Mouse (Mus musculus) G1E (cell line): ENCODE measurements around the gene Exoc6. TPM values are rescaled to one million over a fixed set of nuclear protein-coding genes. Genes with fewer than 3 reads are reported as not detected.

Experiments used
- ATAC-seq: 2 replicates; pipeline ENCODE4 v1.8.0; 2016; ENCODE audit warnings: mild to moderate bottlenecking; ENCODE audit not compliant: insufficient number of reproducible peaks, poor library complexity, low FRiP score, severe bottlenecking; ENCODE audit errors: extremely low read depth
- DNase-seq: peaks from one replicate; pipeline ENCODE4 v3.0.0; 2012; ENCODE audit warnings: low spot score
- H3K27me3 ChIP-seq: 2 replicates; pipeline ENCODE4 v1.6.1; 2012; ENCODE audit warnings: mild to moderate bottlenecking, low read length, inconsistent platforms; ENCODE audit not compliant: insufficient read depth
- H3K36me3 ChIP-seq: replicated peaks from 2 replicates; pipeline ENCODE3; 2012; ENCODE audit warnings: mild to moderate bottlenecking, inconsistent platforms
- H3K4me1 ChIP-seq: 2 replicates; pipeline ENCODE4 v1.6.1; 2012; ENCODE audit warnings: low read depth, low read length, inconsistent platforms, mixed read lengths; ENCODE audit not compliant: insufficient read depth
- H3K4me3 ChIP-seq: 2 replicates; pipeline ENCODE4 v1.5.1; 2012; ENCODE audit warnings: low read depth, mild to moderate bottlenecking, inconsistent platforms, low read length, moderate library complexity, mixed read lengths
- H3K9me3 ChIP-seq: replicated peaks from 2 replicates; pipeline ENCODE4 v1.6.1; 2012; ENCODE audit warnings: inconsistent platforms
- CTCF ChIP-seq: IDR thresholded peaks from 2 replicates; pipeline ENCODE4 v1.5.1; 2012; ENCODE audit warnings: low read depth, low read length, inconsistent platforms, mixed read lengths
- GATA1 ChIP-seq: IDR thresholded peaks from 2 replicates; pipeline ENCODE4 v1.6.1; 2012; ENCODE audit warnings: borderline replicate concordance, low read length, inconsistent platforms, mixed read lengths
- GATA2 ChIP-seq: IDR thresholded peaks from 2 replicates; pipeline ENCODE4 v1.6.1; 2012; ENCODE audit warnings: low read depth, low read length, inconsistent platforms, borderline replicate concordance
- POLR2AphosphoS5 ChIP-seq: IDR thresholded peaks from 2 replicates; pipeline ENCODE4 v1.6.1; 2012; ENCODE audit warnings: low read depth, low read length, inconsistent platforms; ENCODE audit not compliant: insufficient replicate concordance
- TAL1 ChIP-seq: conservative IDR thresholded peaks from 2 replicates; pipeline ENCODE4 v1.6.1; 2012; ENCODE audit warnings: low read depth, low read length, inconsistent platforms, mixed read lengths
- polyA plus RNA-seq: library from polyadenylated mRNA; stranded (reverse); fragments of >175 nt; gene quantifications from 2 replicates; pipeline ENCODE4 v1.2.3, GENCODE M21; 2012
- total RNA-seq, 2 experiments: library from RNA; stranded (forward) in 1 of 2; stranded (reverse) in 1 of 2; fragments of 200-1000 nt in 1 of 2; fragments of >200 nt in 1 of 2; fragmentation: Nextera tagmentation in 1 of 2; gene quantifications; 2 replicates each; pipeline ENCODE4 v1.2.3; 2014 to 2017

Exoc6 gene
- total and polyA plus RNA-seq, 3 experiments = 26.0 to 117 (median 92.8) TPM

DNA sequence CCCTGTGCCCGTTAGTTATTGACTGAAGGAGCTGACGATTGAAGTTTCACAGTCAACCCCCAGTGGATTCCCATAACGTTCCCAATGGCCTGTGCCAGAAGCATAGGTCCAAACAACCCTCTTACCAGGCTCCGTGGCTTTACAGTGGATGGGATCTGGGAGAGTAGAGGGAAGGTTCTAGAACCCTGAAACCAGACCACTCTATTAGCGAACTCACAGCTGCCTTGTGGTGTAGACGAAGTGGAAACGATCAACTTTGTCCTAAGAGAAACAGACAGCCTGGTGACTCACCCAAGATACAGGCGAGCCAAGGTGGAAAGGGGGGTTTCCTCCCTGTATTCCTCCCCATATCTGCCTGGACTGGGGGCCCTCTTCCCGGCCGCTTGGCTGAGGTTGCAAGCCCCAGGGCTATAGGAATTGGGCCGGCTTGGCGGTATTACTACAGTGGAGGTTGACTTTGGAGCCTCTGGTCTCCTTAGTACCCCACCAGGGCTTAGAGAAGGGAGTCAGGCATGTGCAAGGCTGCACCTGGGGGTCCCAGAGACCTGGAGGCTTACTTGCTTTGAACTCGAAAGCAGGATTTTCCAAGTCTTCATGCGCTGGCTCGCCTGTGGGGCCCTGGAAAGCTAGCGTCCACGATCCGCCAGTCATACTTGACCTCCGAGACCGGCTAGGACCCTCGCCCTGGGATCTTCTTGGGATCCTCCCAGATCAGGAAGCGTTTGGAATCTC is 146.6 kb downstream of the Exoc6 start:
- Histone ChIP-seq H3K4me3 (no peak overlapping the region), H3K9me3 (peaks cover 38% of the 10 kb centered on the region), H3K36me3 (peaks cover 61% of the 10 kb centered on the region), H3K27me3 (peaks cover 17% of the 10 kb centered on the region; the same call in 1 of the 2 replicates), H3K4me1 (peaks cover under 1% of the 10 kb centered on the region)
- TF ChIP-seq TAL1 (no peak), CTCF (no peak), POLR2AphosphoS5 (no peak), GATA2 (no peak), GATA1 (no peak)
- DNase-seq (no peak), ATAC-seq (no peak)

- TF ChIP-seq TAL1 = no peak
- no peak for TF ChIP-seq GATA2
- no peak for TF ChIP-seq GATA1
- TF ChIP-seq CTCF = no peak
- H3K4me3 ChIP-seq = no peak overlapping the region
- peaks cover 6% of the 10 kb centered on the region for H3K4me1 ChIP-seq
- DNase-seq (no peak), ATAC-seq (no peak)
- peaks cover 17% of the 10 kb centered on the region; the same call in 1 of the 2 replicates for H3K27me3 ChIP-seq
- H3K9me3 ChIP-seq = peaks cover 38% of the 10 kb centered on the region
- H3K36me3 ChIP-seq = peaks cover 55% of the 10 kb centered on the region
Measured at GRCm38 (mm10) chr19:37697335-37697636, 147.1 kb downstream of the Exoc6 start.

GRCm38 (mm10) chr19:37697651-37698272 is 147.5 kb downstream of the Exoc6 start, which contains the start of gene Cyp26a1:
Gene Cyp26a1, plus strand, starts transcription at chr19:37697798.
- H3K27me3 ChIP-seq = peaks cover 17% of the 10 kb centered on the region; the same call in 1 of the 2 replicates
- no peak for DNase-seq
- peak within 1 kb of the TSS; percentile 27 for H3K4me3 ChIP-seq
- H3K9me3 ChIP-seq = peaks cover 37% of the 10 kb centered on the region
- TF ChIP-seq GATA1 (no peak), TAL1 (no peak), GATA2 (no peak), CTCF (no peak), POLR2AphosphoS5 (no peak)
- peaks cover 52% of the 10 kb centered on the region for H3K36me3 ChIP-seq
- no peak for ATAC-seq
- peaks cover 11% of the 10 kb centered on the region for H3K4me1 ChIP-seq

- peaks cover 32% of the 10 kb centered on the region for H3K9me3 ChIP-seq
- H3K4me1 ChIP-seq = peaks cover 17% of the 10 kb centered on the region
- peaks cover 44% of the 10 kb centered on the region for H3K36me3 ChIP-seq
- H3K4me3 ChIP-seq = peak overlapping the region; percentile 27
- H3K27me3 ChIP-seq = peaks cover 21% of the 10 kb centered on the region; the same call in 1 of the 2 replicates
- ATAC-seq = no peak
- no peak for DNase-seq
- TF ChIP-seq TAL1 (no peak), CTCF (no peak), GATA1 (no peak)
Measured at GRCm38 (mm10) chr19:37698273-37699160, 148.3 kb downstream of the Exoc6 start.

GRCm38 (mm10) chr19:37699711-37700110 is 149.5 kb downstream of the Exoc6 start:
- Histone ChIP-seq H3K4me3 (no peak overlapping the region), H3K9me3 (peaks cover 32% of the 10 kb centered on the region), H3K4me1 (peaks cover 25% of the 10 kb centered on the region), H3K36me3 (peaks cover 34% of the 10 kb centered on the region), H3K27me3 (peaks cover 21% of the 10 kb centered on the region; the same call in 1 of the 2 replicates)
- DNase-seq = no peak
- ATAC-seq = no peak
- no peak for TF ChIP-seq GATA1
- no peak for TF ChIP-seq CTCF
- TF ChIP-seq TAL1 = no peak
- no peak for TF ChIP-seq GATA2
- TF ChIP-seq POLR2AphosphoS5 = no peak
